Mouse (Mus musculus) ES-E14 (cell line): Measurements from ENCODE around the gene Trpv2.

Experiments
- CHD2 ChIP-seq: IDR thresholded peaks from 2 replicates; pipeline ENCODE4 v1.6.1; 2014; ENCODE audit warnings: mild to moderate bottlenecking, low read depth, low read length, inconsistent platforms
- HCFC1 ChIP-seq: IDR thresholded peaks from 2 replicates; pipeline ENCODE4 v1.6.1; 2012; ENCODE audit warnings: low read length, inconsistent platforms, borderline replicate concordance; ENCODE audit not compliant: insufficient read depth
- MAFK ChIP-seq: IDR thresholded peaks from 2 replicates; pipeline ENCODE4 v1.6.1; 2014; ENCODE audit warnings: mild to moderate bottlenecking, low read depth, low read length, inconsistent platforms; ENCODE audit not compliant: insufficient read depth
- ZC3H11A ChIP-seq: IDR thresholded peaks from 2 replicates; pipeline ENCODE4 v1.6.1; 2012; ENCODE audit warnings: low read depth, mild to moderate bottlenecking, inconsistent platforms, low read length, borderline replicate concordance
- ZNF384 ChIP-seq: IDR thresholded peaks from 2 replicates; pipeline ENCODE4 v1.6.1; 2012; ENCODE audit warnings: low read depth, low read length, inconsistent platforms

- no peak for TF ChIP-seq ZC3H11A
- no peak for TF ChIP-seq MAFK
- 0 out of 2 replicates have a peak, but pooled peaks have one; percentile 24 for TF ChIP-seq ZNF384
- no peak for TF ChIP-seq HCFC1
- no peak for TF ChIP-seq CHD2
Observed at GRCm38 (mm10) chr11:62573959-62574702, at the start of gene Trpv2.
